Mouse (Mus musculus): ENCODE results near the gene Slc17a3.

Slc17a3 gene

DNA sequence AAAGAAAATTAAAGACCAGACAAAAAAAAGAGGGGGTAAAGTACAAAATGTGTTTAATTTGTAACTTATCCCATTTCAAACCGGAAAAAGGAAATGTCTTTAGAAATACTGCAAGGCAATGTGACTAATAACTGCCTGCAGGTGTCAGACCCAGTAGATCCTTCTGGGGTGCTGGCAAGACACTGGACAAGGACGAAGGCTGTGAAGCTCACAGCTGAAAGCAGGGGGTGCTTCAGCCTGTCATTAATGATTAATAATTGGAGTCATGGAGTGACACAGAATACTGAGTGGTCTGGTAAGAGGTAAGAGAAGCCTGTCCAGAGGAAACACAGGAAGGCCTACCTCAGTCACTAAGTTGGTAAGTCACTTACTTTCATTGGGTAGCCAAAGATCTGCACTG is at the start of gene Slc17a3:
Gene Slc17a3 (plus strand): TSS at position 127 of the 400 bp plus-strand sequence.
- no peak for DNase-seq

DNA sequence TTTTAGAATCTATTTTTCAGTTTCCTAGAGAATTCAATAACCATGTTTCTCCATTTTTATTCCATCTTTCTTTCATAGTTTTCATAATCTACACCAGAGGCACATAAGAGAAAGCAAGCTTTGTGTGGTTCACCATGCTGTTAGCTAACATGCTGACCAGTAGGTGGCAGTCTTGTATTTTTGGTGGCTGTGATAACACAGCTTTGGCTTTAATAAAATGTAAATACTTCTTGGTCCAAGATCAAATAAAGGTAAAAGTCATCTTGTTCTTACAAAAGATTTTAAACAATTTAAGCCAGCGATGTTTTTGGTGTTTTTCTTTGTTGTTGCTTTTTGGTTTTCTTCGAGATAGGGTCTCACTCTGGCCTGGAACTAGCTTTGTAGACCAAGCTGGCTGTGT is 46.7 kb upstream of the Slc17a3 start:
- peak; percentile 60 for DNase-seq

DNA sequence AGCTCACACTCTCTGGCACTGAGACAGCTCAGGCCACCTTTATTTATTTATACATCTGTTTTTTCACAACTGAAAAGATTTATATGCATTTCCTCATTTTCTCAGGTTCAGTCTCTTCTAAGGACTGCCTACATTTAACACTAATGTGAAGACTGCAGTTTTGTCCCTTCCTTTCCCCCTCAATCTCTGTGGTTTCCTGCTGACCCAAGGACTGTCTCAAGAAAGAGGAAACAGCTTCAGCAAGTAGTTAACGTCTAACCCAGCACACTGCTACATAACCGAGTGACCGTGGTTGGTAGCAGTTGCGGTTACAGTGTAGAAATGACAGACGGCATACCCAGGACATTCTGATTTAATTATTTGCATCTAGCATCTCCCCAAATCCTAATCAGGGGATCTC is 39.8 kb upstream of the Slc17a3 start:
- DNase-seq: no peak

DNA sequence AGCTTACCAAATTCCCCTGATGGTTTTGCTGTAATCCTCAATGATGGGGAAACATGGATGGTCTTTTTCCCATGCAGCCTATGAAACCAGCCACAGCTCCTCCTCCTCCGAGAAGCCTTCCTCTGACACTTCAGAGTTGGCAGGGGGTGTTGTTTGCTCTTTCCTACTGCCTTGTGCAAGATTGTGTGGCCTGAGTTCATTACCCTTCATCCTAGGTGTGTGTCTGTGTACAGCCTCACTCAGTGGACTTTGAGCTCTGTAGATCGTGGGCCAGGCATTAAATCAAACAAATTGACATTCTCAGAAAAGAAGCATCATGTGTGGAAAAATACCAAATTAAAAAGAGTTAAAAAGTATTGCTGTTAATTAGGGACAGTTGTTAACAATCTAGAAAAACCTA is 34.7 kb upstream of the Slc17a3 start:
- no peak for DNase-seq

DNA sequence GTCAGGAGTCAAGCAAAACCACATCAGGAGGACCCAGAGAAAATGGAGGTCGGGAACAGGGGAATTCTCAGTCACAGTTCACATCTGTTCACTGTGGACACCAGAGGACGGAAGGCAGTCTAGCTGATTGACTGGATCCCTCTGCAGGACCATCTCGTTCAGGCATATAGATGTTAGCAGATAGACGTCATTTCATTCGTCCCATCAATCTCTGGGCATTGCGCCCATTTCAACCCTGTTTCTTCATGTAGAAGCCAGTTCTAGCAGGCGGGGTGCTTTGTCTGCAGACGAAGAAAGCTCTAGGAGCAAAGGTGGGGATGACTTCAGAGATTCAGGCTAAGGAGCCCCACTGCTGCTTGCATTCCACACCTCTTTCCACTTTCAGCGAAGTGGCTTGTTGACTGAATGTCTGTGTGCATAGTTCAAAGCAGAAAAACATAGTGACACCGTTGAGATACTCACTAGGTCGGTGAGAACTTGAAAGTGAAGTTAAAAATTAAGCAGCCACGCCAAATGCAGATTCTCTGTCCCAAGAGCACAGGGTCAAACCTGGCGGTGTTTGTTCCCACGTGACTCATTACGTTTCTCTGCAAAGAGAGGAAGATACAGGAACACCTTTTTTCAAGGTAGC is 32.7 kb upstream of the Slc17a3 start, which contains the start of gene Slc17a2:
Gene Slc17a2 (plus strand): TSS at position 572 of the 631 bp plus-strand sequence.
- no peak for DNase-seq

DNA sequence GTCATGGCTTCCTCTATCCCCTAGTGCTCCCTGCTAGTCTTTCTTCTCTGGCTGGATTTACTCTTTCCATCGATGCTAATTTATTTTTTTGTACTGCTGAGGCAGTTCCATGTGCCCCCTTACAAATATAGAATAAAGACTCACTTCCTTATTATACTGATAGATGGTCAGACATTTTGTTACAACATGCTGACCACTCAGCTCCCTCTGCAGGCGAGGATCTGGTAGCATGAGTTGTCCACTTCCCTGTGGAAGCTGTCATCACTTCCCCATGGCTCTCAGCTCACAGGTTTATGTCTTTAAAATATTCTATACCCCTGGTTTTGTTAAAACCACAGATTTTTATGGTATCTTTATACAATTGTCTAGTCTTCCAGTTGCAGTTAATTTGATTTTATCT is 23.1 kb upstream of the Slc17a3 start:
- no peak for DNase-seq

DNA sequence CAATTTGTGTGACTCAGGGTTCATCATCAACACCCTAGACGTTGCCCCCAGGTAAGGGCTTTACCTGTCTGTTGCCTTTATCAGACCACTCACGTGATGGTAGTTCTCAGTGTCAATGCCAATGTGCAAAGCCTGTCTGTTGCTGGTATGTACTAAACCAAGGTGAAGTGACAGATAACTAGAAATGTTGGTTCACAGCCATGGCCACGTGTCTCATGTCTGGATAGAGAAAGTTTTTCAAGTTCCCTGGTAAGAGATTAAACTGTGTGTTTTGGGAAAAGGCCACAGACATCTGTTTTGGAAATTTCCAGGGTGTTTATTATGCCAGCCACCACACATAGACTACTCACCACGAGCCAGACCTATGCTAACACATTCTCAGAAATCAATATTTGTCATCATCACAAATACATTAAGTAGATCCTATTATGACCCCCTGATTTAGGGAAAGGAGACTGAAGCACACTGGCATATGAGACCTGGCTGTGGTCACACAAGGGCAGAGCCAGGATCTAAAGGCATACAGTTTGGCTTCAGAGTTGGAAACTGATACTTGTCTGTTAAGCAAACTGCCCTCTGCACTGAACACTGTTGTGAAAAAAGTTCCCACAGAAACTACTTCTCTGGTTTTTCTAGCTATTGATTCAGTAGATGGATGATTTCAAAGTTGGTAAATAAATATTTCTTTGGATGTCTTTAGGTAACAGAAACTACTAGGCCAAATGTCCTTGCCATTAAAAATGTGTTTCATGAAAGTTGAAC is 18.9 kb upstream of the Slc17a3 start:
- DNase-seq: no peak

DNA sequence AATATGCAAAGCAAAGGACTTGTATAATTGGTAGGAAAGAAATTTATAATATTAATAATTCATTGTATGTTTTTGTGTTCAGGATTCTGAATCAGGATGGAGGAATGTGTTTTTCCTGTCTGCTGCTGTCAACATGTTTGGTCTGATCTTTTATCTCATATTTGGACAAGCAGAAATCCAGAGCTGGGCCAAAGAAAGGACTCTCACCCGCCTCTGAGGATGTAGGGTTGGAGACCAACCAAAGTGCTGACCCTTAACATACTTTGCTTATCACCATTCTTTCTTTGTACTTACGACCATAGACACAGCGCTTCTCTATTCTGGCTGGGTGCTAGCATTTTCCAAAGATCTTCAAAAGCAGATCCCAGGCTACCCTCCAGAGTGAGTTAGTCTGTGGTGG is 17.0 kb upstream of the Slc17a3 start:
- DNase-seq: no peak

DNA sequence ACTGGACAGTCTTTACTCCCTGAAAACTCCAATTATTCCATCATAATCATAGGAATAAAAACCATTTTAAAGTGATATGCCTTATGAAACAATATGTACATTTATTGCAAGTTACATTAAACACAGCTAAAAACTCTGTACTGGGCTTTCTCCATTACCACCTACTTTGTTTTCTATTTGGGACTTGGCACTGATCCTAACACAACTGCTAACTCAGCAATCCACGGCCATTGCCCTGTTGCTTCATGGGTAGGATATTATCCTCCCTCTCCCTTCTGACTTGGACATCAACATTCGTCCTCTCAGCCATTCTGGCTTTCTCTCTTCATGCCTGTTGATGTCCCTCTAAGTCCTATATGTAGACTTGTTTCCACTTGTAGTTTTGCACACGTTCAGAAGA is 12.6 kb upstream of the Slc17a3 start:
- DNase-seq: no peak

DNA sequence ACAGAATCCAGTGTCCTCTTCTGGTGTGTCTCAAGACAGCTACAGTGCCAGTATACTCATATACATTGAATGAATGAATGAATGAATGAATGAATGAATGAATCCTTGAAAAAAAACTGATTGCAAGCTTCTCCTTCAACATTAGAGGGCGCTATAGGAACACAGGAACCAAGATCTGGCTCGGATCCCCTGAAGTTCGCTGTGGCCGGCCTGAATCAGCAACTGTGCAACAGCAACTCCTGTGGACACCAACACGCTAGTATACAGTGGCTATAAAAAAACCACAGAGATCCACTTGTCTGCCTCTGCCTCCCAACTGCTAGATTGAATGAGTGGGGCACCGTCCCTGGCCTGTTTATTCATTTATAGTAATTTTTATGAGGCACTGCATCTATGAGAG is 6.2 kb upstream of the Slc17a3 start:
- peak; percentile 5 for DNase-seq

DNA sequence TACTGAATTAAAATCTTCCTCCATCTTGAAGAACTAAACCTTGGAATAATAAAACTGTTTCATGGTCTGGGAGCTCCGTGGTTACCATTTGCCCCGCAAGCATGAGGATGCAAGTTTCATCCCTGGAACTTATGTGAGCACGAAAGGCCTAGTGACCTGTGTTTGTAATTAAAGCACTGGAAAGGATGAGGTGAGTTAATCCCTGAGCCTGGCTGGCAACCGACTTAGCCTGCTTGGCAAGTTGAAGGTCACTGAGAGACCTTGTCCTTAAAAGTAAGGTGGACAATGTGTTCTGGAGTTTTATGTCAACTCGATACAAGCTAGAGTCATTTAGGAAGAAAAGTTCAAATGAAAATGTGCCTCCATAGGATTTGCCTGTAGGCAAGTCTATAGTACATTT is 4.4 kb upstream of the Slc17a3 start:
- no peak for DNase-seq

DNA sequence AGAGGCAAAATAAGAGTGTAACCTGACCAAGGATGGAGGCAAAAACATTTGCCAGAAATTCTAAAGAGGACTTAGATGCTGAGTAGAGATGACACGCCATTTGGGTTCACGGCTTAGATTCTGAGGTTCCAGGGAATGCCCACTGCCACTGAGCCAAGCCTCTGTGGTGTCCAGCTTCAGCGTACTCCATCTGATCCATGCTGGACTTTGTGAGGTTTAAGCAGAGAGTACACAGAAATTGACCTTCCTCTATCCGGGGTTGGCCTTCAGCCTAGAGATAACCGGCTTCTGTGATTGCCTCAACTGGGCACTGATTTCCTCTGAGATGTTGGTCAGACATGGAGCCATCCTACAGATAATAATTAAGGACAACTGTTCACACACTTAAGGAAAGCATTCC is 2.6 kb upstream of the Slc17a3 start:
- DNase-seq: no peak

DNA sequence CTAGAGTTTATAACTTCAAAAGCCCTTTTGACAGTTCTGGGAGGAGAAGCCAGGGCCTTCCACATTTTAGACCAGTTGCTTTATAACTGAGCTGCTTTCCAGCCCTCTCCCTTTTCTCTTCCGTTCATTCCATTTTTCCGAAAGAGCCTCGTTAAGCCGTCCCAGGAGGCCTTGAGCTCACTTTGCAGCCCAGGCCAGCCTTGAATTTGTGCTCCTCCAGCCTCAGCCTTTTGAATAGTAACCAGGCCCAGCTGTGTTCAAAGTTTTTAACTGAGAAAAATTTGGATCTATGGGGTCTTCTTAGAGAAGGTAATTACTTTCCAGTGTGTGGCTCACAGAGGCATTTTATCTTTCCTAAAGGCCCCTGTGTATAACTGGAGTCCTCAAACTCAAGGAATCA is 6.6 kb downstream of the Slc17a3 start:
- DNase-seq: no peak

DNA sequence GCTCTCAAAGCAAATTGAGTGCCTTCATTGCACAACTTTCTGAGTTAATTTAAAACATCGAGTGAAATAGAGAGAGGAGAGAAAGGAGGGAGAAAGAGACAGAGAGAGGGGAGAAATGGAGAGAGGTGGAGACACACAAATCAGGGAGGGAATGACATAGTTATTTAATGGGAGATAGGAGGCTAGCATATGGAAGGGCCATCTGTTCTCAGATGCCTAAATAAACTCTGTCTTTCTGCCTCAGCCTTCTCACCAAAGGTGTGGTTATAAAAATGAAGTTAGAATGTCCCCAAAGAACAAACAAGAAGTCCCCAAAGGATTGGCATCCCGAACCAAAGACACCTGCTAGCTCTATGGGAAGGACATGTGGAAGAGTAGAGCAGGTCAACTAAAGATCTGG is 10.1 kb downstream of the Slc17a3 start:
- DNase-seq: no peak

DNA sequence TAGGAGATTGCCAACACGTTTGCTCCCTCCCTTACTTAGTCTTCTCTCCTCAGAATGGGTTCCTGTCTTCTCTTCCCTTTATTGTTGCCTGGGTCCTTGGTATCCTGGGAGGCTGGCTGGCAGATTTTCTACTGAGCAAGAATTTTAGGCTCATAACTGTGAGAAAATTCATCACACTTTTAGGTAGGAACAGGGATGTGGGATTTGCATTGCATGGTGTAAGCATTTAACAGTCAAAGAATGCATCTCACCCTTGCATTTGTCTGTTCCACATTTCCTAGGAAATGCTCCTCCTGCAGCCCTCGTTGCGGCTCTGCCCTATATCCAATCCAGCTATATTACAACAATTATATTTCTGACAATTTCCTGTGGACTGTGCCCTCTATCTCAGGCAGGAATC is 17.2 kb downstream of the Slc17a3 start:
- DNase-seq: no peak

DNA sequence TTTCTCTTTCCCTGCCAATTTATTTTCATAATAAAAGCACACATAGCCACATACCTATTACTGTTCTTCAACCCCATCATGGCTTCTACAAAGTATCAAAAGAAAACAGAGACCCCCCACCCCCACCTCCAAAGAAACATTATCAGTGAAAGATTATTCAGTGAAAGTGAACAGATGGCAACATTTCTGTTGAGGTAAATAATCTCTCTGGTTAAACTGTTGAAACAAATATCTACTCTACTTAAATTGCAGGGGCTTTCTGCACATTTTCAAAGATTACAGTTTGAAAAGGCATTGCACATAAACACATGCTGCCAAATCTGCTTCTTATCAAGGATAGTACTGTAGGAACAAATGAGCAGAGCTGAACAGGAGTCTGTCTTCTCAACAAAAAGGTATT is 22.6 kb downstream of the Slc17a3 start:
- DNase-seq: no peak

DNA sequence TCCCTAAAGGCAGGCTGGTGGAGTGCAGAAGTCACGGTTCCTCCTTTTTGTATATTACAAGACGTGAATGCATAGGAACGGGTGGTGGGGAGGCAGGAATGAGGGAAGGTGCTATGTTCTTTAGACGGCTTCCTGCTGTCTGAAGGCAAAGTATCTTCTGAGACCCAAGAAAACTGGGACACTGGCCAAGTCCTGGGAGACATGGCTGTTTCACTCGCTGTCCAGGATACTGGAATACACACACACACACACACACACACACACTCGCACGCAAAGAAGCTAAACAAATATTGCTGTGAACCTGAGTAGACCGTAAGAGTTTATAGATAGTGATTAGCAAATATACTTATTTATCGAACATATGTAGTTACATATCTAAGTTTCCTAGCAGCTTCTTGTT is 25.5 kb downstream of the Slc17a3 start:
- no peak for DNase-seq

DNA sequence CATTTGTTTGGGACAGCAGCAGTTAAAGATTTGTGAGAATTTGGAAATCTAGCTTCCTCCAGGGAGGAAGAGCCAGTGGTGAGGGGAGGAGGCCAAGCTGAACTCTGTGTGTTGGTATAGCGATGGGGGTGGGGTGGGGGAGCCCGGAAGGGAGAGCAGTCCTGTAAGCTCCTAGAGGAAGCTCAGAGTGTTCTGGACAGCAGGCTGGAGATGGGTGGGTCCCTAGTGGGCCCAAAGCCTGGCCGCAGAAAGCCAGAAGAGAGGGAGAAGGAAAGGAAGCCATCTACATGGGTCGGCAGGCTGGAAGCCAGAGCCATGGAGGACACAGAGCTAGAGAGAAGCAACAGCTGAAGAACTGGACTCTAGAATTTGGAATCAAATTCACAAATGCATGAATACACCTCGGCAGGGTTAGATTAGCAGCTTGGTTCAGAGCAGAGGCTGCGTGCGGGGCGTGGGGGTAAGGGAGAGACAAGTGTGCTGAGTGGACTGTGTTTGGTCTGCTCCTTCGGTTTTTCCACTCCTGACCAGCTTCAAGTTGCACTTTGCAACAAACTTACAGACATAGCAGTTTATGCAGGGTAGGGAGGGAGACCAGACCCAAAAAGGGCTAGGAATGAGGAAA is 27.0 kb downstream of the Slc17a3 start:
- no peak for DNase-seq

DNA sequence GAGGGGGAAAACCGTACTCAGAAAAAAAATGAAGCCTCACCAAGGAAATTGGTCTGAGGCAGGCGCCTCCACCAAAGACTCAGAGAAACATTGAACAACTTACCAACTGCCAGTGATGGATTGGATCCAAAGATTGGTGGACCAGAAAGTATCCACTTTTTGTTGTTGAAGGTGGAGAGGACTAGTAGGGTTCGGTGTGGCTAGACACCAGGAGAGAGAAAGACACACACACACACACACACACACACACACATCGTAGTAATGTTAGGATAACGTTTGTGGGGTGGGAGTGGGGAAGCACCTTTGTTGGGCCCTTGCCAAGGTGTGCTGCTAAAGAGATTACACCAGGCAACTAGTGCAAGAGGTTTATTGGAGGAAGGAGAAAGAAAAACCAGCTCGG is 27.8 kb downstream of the Slc17a3 start:
- no peak for DNase-seq

DNA sequence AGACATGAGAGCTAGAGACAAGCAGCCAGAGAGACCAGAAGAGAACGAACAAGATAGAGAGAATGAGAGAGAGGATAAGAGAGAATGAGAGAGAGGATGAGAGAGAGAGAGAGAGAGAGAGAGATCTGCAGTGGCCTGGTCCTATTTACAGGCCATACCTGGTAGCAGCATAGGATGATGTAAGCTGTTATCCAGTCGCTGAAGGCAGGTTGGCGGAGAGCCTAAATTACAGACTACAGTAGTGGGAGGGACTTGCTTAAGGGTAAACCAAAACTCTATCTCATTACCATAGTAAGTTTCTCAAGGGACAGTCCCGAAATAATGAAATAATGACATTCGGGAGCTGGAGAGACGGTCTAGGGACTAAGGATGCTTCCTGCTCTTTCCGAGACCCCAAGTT is 28.2 kb downstream of the Slc17a3 start, which contains the start of gene Slc17a1:
Gene Slc17a1 (plus strand): TSS at position 346 of the 400 bp plus-strand sequence.
- DNase-seq: no peak

DNA sequence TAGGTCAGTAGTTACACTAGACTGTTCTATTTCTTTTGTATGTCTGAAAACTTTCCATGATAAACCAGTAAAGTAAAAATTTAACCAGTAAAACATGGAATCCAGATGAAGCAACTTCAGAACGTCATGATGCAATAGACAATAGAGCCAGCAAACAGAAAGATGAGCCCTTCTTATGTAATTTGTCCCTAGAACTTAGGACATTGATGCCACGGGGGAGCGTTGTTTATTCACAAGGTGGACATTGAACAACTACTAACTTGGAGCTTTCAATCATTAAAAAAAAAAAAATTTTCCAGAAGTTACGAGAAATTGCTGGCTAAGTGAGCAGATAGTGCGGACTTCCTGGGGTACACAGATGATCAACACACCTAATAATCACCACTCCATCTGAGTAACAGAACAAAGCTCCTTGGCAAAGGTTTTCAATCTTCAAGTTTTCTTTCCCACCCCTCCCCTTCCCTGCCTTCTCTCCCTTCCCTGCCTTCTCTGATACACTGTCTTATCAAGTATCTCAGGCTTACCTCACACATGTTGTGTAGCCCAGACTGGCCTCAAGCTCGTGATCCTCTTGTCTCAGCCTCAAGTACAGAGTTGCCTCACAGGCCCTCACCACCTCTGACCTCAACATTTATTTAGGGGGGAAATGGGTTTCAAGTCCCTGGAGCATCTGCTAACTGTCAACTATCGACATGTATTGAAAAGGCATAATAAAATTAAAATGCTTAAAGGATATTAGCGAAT is 29.7 kb downstream of the Slc17a3 start:
- no peak for DNase-seq

DNA sequence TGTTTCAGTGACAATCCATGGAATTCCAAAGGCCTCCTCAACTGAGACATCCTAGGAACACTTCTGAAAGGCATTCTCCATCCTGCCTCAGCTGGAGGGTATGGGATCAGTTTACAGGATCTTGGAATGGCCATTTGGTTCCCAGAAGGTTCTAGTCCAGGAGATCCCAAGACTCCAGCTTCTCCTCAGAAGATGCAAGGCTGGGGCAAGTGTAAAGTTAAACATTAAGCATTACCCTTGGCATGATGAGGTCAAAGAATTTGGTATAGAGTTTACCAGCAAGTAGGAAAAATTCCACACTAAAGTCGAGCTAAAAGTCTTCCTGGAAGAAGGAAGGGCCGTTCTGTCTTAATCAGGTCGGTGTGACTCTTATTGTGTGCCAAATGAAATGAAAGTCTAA is 30.8 kb downstream of the Slc17a3 start:
- no peak for DNase-seq

DNA sequence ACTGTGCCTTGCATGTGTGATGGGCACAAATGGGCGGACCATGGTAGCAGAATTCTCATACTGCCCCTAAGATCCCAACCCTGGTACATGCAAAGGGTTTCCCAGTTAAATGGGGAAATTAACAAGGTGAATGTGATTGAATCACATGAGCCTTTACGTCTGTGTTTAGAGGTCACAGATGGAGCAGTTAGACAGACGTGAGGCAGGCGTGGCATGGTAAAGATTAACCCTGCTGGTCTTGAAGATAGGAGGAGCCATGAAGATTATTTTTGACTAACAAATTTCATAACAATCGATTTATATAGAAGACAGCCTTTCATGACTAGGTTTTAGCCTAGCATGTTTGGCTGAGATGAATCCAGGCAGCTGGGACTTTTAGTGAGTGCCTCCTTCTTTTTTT is 33.9 kb downstream of the Slc17a3 start:
- no peak for DNase-seq

DNA sequence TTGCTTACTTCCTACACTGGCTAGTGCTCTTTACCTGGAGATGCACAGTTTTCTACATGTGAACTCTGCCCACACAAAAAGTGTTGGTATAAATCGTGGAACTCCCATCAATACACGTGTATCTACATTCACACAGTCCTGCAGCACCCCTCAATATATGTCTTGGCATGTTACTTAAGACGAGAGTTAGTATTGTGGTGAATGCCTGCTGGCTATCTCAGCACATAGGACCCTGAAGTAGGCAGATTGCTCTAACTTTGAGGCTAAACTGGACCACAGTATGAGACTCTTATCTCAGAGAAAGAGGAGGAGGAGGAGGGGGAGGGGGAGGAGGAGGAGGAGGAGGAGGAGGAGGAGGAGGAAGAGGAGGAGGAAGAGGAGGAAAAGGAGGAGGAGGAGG is 39.9 kb downstream of the Slc17a3 start:
- no peak for DNase-seq
